Mouse (Mus musculus): ENCODE data around the gene Vkorc1l1. TPM values are rescaled to one million over a fixed set of nuclear protein-coding genes. Genes with fewer than 3 reads are reported as not detected.
"Not testable (repeated sequence)": the region's sequence is repeated elsewhere in the genome, so short reads cannot be mapped to it uniquely, and the experiment has no call there.

Vkorc1l1 gene
- 10 to 100 TPM; 22.4 to 29.6 (median 24.0) TPM for total RNA-seq (2022)

DNA sequence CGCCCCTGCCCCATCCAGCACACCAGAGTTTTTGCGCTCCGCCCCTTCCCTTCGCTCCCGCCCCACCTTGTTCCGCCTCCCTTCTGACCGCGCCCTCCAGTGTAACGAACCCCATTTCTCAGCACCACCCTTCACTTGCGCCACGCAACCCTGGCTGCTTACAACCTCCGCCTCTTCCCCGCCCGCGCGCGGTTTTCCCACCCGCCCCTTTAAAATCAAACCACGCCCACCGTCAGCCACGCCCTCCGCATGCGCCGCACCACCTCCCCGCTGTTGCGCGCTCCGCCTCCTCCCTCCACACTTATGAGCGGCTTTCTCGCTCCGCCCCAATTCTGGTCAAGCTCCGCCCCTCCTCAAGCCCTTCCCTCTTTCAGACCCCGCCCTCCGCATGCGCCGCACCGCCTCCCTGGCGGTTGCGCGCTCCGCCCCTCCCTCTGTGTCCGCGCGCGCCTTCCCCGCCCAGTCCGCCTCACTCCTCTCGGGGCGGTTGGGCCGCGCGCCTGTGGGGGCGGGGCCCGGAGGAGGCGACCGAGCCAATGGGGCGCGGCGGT, at the start of gene Vkorc1l1:
Gene Vkorc1l1 (plus strand): TSS at position 476 of the 551 bp plus-strand sequence.
- peak; percentile 96 to 97 for DNase-seq (ENCODE audit: low spot score in 2 of 2)

DNA sequence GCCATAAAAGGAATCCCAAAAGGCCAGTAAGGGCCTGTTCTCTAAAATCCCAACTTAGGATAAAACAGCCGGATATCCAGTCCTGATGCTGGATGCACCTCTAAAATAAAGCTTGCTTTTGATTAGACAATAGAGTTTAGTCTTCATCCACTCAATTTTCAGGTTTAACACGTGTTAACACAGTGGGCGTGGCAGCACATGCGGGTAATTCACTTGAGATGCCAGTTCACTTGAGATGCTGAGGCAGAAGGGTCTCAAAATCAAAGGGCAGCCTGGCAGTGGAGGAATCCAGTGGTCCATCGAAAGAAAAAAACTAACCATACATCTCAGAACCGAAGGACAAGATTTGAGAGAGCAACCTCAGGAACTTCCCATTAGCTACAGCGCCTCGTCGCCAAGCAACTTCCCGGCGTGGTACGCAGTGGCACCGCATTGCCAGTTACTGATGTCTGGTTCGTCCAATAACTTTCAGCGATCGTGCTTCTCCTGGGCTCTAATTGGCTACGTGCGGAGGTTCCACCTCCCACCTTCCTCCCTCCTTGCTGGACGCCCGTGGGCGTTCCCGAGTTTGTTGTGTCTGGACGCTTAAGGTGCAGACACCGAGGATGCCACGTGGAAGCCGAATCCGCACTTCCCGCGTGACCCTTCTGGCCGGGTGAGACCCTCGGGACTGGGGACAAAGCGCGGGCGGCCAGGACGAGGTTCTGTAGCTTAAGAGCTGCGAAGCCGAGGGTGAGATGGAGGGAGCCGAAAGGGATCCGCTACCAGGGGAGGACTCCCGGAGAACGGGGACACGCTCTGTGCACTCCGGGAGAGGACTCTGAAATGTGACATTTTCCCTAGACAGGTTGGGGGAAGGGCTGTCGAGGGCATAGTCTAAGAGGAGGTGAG, 46.3 kb upstream of the Vkorc1l1 start, which contains the start of gene Zbed5:
Gene Zbed5 (plus strand): TSS at position 526 of the 891 bp plus-strand sequence.
- peak; percentile 71 to 81 for DNase-seq (ENCODE audit: low spot score in 2 of 2)

- no peak for DNase-seq (ENCODE audit: low spot score in 2 of 2)
These were observed 43.3 kb upstream of the Vkorc1l1 start, which contains the start of gene Phkg1 for GRCm38 (mm10) chr5:129898449-129898848. TSS of gene Phkg1 (minus strand) at chr5:129898549.

DNA sequence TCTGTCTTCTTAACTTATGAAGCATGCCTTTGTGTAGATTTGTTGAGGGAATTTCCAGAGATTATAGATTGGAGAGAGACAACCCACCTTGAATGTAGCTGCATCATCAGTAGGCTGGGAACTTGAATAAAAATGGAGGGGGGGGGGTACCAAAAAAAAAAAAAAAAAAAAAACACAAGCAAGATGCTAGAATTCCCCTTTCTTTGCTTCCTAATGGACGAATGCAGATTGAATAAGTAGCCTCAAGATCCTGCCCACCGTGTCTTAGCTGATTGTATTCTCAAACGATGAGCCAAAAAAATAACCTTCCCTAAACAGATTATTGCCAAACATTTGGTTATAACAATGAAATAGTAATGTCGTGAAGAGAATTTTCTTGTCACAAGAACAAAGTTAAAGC, 34.0 kb upstream of the Vkorc1l1 start:
- no peak for DNase-seq (ENCODE audit: low spot score in 2 of 2)

DNA sequence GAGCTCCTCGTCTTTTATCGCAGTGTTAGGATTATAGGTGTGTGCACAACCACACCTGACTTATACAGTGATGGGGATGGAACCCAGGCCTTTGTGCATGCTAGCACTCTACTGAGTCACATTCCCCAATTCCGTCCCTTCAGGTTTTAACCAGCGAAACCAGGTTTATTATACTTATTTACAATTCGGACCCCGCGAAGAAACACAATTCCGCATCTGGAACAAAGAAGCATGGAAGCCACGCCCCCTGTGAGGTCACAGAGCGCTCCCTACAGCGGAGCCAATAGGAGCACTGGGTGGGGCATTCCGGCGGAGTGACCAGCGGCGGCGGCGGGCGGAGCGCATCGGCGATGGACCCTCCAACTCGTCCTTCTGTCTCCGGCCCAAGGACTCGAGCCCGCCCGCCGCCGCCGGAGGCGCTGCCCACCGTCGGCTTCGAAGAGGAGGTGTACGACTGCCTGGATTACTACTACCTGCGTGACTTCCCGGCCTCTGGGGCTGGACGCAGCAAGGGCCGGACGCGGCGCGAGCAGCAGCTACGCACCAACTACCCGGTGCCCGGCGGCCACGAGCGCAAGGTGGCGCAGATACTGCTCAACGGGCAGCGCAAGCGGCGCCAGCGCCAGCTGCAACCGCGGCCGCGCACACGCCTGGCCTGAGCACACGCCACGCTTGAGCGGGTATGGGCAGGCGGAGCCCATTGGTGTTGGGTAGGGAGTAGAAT, 33.4 kb upstream of the Vkorc1l1 start, which contains the start of gene Nupr1l:
Gene Nupr1l (plus strand): TSS at position 299 of the 724 bp plus-strand sequence.
- DNase-seq (ENCODE audit: low spot score in 2 of 2): peak; percentile 69 to 77

GRCm38 (mm10) chr5:129909147-129909546, 32.6 kb upstream of the Vkorc1l1 start:
- DNase-seq (ENCODE audit: low spot score in 2 of 2): no peak

GRCm38 (mm10) chr5:129909591-129909990, 32.2 kb upstream of the Vkorc1l1 start:
- DNase-seq (ENCODE audit: low spot score in 2 of 2): no peak

DNA sequence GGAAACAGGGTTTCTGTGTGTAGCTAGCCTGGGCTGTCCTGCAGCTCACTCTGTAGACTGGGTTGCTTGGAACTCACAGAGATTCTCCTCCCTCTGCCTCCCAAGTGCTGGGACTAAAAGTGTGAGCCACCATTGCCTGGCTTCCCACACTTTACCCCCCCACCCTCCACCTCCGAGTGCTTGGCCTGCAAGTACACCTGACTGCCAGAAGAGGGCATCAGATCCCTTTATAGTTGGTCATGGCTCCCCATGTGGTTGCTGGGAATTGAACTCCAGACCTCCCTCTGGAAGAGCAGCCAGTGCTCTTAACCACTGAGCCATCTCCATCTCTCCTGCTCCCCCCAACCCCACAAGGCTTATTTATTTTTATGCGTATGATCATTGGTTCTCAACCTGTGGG, 27.7 kb upstream of the Vkorc1l1 start:
- no peak for DNase-seq (ENCODE audit: low spot score in 2 of 2)

DNA sequence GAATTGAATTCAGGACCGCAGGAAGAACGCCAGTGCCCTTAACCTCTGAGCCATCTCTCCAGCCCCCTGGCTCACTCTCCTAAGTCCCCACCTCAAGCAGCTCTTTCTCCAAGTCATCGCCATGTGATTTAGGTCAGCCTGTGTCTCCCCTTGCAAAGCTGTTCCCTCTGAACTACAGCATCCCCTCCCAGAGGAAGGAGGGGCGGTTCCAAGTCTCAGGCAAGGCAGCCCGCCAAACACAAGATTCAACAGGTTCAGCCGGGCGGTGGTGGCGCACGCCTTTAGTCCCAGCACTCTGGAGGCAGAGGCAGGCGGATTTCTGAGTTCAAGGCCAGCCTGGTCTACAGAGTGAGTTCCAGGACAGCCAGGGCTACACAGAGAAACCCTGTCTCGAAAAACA, 26.3 kb upstream of the Vkorc1l1 start:
- not testable (repeated sequence) for DNase-seq (ENCODE audit: low spot score in 2 of 2)

DNA sequence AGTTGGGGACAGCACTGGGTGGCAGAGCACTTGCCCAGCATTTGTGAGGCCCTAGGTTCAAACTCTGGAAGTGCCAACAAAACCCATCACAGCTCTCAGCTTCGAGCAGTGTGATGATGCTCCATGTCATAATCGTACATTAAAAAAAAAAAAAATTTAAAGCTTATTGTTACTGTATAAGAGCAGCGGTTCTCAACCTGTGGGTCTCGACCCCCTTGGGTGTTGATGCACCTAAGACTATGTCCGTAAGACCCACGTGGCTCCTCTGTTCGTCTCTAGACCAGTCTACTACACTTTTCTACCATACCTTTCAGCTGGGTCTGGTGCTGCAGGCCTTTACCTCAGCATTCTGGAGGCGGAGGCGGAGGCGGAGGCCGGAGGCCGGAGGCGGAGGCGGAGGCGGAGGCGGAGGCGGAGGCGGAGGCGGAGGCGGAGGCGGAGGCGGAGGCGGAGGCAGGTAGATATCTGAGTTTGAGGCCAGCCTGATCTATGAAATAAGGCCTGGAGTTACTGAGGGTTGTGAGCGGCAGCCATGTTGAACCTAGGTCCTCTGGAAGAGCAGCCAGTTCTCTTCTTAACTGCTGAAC, 23.6 kb upstream of the Vkorc1l1 start:
- DNase-seq (ENCODE audit: low spot score in 2 of 2): no peak

DNA sequence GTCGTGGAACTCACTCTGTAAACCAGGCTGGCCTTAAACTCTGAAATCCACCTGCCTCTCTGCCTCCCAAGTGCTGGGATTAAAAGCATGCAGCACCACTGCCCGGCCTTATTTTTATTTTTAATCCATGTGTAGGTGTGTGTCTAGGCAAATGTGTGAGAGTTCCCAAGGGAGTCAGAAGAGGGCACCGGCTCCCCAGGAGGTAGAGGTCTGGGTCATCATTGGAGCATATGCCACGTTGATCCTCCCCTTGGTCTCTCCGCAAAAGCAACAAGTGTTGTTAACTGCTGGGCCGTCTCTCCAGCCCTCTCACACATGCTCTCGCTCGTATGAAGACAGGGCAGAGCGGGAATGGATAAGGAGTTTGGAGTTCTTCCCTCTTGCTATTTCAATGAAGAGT, 23.0 kb upstream of the Vkorc1l1 start:
- no peak for DNase-seq (ENCODE audit: low spot score in 2 of 2)

DNA sequence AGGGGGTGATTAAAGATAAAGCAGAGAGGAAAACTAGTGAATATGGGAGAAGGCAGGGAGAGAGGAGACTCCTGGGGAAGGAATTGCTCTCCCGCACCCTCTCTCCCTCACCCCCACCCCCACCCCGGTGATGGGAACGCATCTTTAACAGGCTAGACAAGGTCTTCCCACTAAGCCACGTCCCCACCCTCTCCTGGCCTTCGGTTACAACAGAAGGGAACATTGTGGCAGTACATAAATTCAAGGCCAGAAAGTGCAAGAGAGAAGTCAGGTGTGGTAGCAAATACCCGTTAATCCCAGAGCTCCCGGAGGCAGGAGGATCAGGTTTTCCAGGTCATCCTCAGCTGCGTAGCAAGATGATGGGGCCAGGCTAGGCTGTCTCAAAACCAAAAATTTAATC, 22.4 kb upstream of the Vkorc1l1 start:
- DNase-seq (ENCODE audit: low spot score in 2 of 2): no peak

GRCm38 (mm10) chr5:129921972-129922371, 19.8 kb upstream of the Vkorc1l1 start:
- no peak for DNase-seq (ENCODE audit: low spot score in 2 of 2)

DNA sequence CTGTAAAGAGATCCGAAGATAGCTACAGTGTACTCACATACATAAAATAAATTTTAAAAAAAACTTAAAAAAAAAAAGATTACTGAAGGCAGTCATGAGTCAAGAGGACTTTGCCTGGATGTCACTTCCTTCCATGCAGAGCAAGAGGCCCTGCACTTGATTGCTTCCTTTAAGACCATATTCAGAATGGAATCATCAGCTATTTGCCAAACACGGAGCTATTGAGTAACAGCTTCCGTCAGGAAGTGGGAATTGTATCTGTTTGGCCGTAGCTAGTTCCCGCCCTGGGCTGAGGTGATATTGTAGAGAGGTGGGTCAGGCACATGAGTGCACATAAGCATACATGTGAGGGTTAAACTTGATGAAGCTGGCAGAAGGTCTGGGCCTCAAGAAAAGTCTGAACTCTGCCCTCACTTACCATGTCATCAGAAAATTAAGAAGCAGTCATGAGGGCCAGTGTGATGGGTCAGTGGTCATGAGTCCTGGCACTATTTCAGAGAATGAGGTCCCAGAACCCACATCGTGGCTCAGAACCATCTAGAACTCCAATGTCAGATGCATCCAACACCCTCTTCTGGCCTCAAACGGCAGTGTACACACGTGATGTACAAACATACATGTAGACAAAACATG, 16.8 kb upstream of the Vkorc1l1 start:
- DNase-seq (ENCODE audit: low spot score in 2 of 2): no peak

DNA sequence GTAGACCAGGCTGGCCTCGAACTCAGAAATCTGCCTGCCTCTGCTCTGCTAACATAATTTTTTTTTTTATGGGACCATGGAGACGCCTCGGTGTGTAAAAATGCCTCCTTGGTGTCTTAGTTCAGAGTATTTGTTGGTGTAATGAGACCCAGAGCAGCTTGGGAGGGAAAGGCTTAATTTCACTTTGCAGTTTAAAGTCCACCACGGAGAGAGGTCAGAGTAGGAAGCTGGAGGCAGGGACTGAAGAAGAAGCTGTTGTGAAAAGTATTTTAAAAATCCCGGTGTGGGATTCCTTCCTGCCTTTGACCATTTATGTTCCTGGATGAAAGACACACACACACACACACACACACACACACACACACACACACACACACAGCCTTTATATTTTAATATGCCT, 15.8 kb upstream of the Vkorc1l1 start:
- no peak for DNase-seq (ENCODE audit: low spot score in 2 of 2)

GRCm38 (mm10) chr5:129929924-129930855, 11.6 kb upstream of the Vkorc1l1 start:
- DNase-seq (ENCODE audit: low spot score in 2 of 2): no peak

- no peak for DNase-seq (ENCODE audit: low spot score in 2 of 2)
These were observed 4.8 kb upstream of the Vkorc1l1 start for GRCm38 (mm10) chr5:129936941-129937340.

GRCm38 (mm10) chr5:129940281-129940680, 1.5 kb upstream of the Vkorc1l1 start:
- no peak for DNase-seq (ENCODE audit: low spot score in 2 of 2)

- no peak for DNase-seq (ENCODE audit: low spot score in 2 of 2)
These were observed 855 bp upstream of the Vkorc1l1 start for GRCm38 (mm10) chr5:129940736-129941494.

All from gastrocnemius, adult 8-10 months (tissue).